Mouse (Mus musculus): ENCODE measurements around the gene Ralgapa2.

- TF ChIP-seq CTCF (IDR thresholded peaks at IDR 0.05; ENCODE audit: extremely low read depth, insufficient read depth, insufficient read length, insufficient replicate concordance), result no peak
- TF ChIP-seq POLR2A (IDR thresholded peaks at IDR 0.05; ENCODE audit: low read depth, low read length), result no peak
These were observed 149.2 kb downstream of the Ralgapa2 start for GRCm38 (mm10) chr2:146362932-146363331.
